Mouse (Mus musculus) heart, embryonic 14.5 days (tissue): ENCODE data around the gene Med27. TPM values are rescaled to one million over a fixed set of nuclear protein-coding genes. Genes with fewer than 3 reads are reported as not detected.

Experiments
- ATAC-seq: fragments of 200-750 bp; cut with Nextera tagmentation; 2 replicates; pipeline ENCODE4 v1.8.0; 2017; ENCODE audit warnings: low read depth, moderate TSS enrichment; ENCODE audit not compliant: insufficient number of reproducible peaks, insufficient read depth, low FRiP score
- H3K27ac ChIP-seq, 2 experiments: fragments of 200-500 bp in 1 of 2; fragments of 300-500 bp in 1 of 2; sonication (generic) in 1 of 2; replicated peaks in 1 of 2; 2 replicates each; pipeline ENCODE4 v1.5.1; 2012 to 2014; ENCODE audit warnings: low read depth in 2 of 2, low read length in 2 of 2, control low read depth in 1 of 2, mild to moderate bottlenecking in 1 of 2, mixed read lengths in 1 of 2; ENCODE audit not compliant: control insufficient read depth in 1 of 2, insufficient read depth in 1 of 2
- H3K27me3 ChIP-seq: fragments of 300-500 bp; sonication (generic); 2 replicates; pipeline ENCODE4 v1.6.1; 2014; ENCODE audit warnings: mild to moderate bottlenecking, low read length, control low read depth; ENCODE audit not compliant: control insufficient read depth, insufficient read depth
- H3K36me3 ChIP-seq: fragments of 300-500 bp; sonication (generic); 2 replicates; pipeline ENCODE4 v1.6.1; 2014; ENCODE audit warnings: mild to moderate bottlenecking, control low read depth, low read length, mixed read lengths; ENCODE audit not compliant: control insufficient read depth, insufficient read depth
- H3K4me1 ChIP-seq, 2 experiments: fragments of 200-500 bp in 1 of 2; fragments of 300-500 bp in 1 of 2; sonication (generic) in 1 of 2; 2 replicates each; pipeline ENCODE4 v1.6.1; 2012 to 2014; ENCODE audit warnings: low read length in 2 of 2, control low read depth in 1 of 2, mixed read lengths in 1 of 2; ENCODE audit not compliant: control insufficient read depth in 2 of 2, insufficient read depth in 2 of 2
- H3K4me2 ChIP-seq: fragments of 300-500 bp; sonication (generic); 2 replicates; pipeline ENCODE4 v1.6.1; 2014; ENCODE audit warnings: mild to moderate bottlenecking, low read length
- H3K4me3 ChIP-seq, 2 experiments: fragments of 200-500 bp in 1 of 2; fragments of 300-500 bp in 1 of 2; sonication (generic) in 1 of 2; 2 replicates each; pipeline ENCODE4 v1.5.1; 2012 to 2014; ENCODE audit warnings: low read length in 2 of 2, mild to moderate bottlenecking in 2 of 2, control low read depth in 1 of 2, low read depth in 1 of 2, moderate library complexity in 1 of 2; ENCODE audit not compliant: control insufficient read depth in 1 of 2, insufficient read depth in 1 of 2
- H3K9ac ChIP-seq: fragments of 300-500 bp; sonication (generic); 2 replicates; pipeline ENCODE4 v1.6.1; 2014; ENCODE audit warnings: mild to moderate bottlenecking, low read length
- H3K9me3 ChIP-seq: fragments of 300-500 bp; sonication (generic); 2 replicates; pipeline ENCODE4 v1.6.1; 2016; ENCODE audit warnings: low read length, control low read depth; ENCODE audit not compliant: control insufficient read depth
- WGBS: fragments of 180-500 bp; shearing (Covaris S2); extraction: QIAGEN DNeasy Blood & Tissue Kit; methylation state at CpG from one replicate; pipeline ENCODE4 v1.1.7; 2014; 5-methylcytosine and 5-hydroxymethylcytosine counted together
- polyA plus RNA-seq: library from polyadenylated mRNA; unstranded; fragments of >200 nt; fragmentation: Nextera tagmentation; extraction: Ambion mirVana; gene quantifications from 2 replicates; pipeline ENCODE4 v1.2.1, GENCODE M21; 2014

Gene Med27
- polyA plus RNA-seq, 1 experiment from 2014 or later: 34.5 TPM

- H3K4me2 ChIP-seq: no peak overlapping the region
- peaks cover under 1 to 4% of the 10 kb centered on the region in 2 experiments; a peak in 2 of 4 replicates for H3K4me1 ChIP-seq
- ATAC-seq: no peak
- no peak overlapping the region for H3K4me3 ChIP-seq
- H3K9me3 ChIP-seq: no peaks in the 10 kb centered on the region
- no peaks in the 10 kb centered on the region for H3K36me3 ChIP-seq
- H3K27ac ChIP-seq: no peak overlapping the region
- WGBS: 84% methylated on average over 2 of the region's 2 CpGs
- no peaks in the 10 kb centered on the region for H3K27me3 ChIP-seq
- H3K9ac ChIP-seq: no peak overlapping the region
Observed at GRCm38 (mm10) chr2:29487652-29488051, 141.0 kb downstream of the Med27 start.

DNA sequence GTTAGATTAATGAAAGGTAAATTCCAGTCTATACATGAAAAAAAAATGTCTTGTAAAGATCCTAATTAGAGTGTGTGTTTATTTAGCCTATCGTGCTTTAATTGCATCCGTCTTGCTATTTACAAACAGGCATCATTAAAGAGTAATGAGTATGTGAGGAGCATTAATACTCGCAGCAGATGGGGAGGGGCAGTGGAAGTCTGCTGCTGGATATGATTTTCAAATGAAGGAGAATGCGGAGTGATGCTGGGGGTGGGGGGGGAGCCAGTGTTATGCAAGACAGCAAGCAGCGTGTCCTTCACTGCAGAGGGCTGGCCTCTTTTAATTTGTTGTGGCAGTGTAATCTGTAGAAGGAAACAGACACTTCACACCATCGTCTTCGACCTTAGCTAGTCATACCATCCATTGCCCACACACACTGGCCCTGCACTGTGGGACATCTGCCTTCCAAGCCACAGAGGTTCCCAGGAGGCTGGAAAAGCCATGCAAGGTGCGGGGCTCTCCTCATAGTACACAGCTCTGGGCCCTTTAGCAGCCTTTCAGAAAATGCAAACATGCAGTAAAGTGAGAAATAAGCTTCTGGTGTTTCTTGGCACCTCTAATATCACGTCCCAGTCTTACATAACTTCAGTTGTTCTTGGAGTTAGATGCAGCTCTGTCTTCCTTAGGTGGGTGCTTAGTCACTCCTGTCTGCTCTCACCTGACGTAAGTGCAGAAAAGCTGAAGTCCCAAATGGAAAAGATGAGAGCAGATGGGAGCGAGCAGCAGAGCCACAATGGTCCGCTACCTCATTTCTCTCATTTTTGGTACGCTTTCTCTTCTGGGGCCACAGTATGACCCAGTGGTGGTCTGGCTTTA lies 142.0 kb downstream of the Med27 start:
- Histone ChIP-seq H3K9ac (no peak overlapping the region), H3K27me3 (no peaks in the 10 kb centered on the region), H3K36me3 (no peaks in the 10 kb centered on the region), H3K4me3 (no peak overlapping the region), H3K4me2 (no peak overlapping the region), H3K4me1 (peaks cover 6% of the 10 kb centered on the region in 2 experiments; a peak in 3 of 4 replicates), H3K27ac (no peak overlapping the region), H3K9me3 (no peaks in the 10 kb centered on the region)
- WGBS: 83% methylated on average over 13 of the region's 13 CpGs
- ATAC-seq: no peak

GRCm38 (mm10) chr2:29491656-29492055 lies 145.0 kb downstream of the Med27 start:
- 83% methylated on average over 6 of the region's 6 CpGs for WGBS
- Histone ChIP-seq H3K4me2 (no peak overlapping the region), H3K4me3 (no peak overlapping the region), H3K27me3 (no peaks in the 10 kb centered on the region), H3K36me3 (no peaks in the 10 kb centered on the region), H3K27ac (no peak overlapping the region), H3K9me3 (no peaks in the 10 kb centered on the region), H3K9ac (no peak overlapping the region), H3K4me1 (peaks cover 8 to 12% of the 10 kb centered on the region in 2 experiments; a peak in 3 of 4 replicates)
- ATAC-seq: no peak

DNA sequence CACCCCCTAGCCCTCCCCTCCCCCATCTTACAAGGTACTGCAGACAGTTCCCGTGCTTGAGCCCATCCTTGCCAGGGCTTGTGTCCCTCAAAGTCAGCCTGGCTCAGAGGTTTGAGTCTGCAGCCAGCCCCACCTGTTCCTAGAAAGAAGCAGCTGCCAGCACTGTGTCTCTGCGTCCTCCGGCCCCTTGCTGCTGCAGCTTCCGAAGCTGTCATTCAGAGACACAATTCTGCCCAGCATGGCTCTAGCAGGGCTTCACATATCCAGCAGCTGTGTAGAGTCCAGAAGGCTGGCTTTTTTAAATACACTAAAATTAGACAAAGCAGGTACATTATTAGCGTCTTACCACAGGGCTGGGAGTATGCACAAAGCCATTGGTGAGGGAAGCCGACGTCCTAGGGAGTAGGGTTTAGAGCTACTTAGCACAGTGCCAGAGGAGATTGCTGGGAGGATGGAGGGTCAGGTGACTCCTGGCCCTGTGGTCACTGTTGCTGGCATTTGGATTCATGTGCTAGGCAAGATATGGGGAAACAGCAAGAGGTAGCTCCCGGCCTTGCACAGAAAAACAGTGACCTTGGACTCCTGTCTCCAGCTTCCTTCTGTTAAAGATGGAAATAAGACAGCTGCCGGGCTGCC lies 146.9 kb downstream of the Med27 start:
- H3K4me3 ChIP-seq: no peak overlapping the region
- H3K27me3 ChIP-seq: no peaks in the 10 kb centered on the region
- H3K9me3 ChIP-seq: no peaks in the 10 kb centered on the region
- 23% methylated on average over 9 of the region's 9 CpGs for WGBS
- H3K36me3 ChIP-seq: no peaks in the 10 kb centered on the region
- H3K4me2 ChIP-seq: peak overlapping the region; percentile 9; the same call in 1 of the 2 replicates
- H3K27ac ChIP-seq: no peak overlapping the region
- peak; percentile 51 for ATAC-seq
- H3K4me1 ChIP-seq: peaks cover 8 to 12% of the 10 kb centered on the region in 2 experiments; a peak in 3 of 4 replicates
- H3K9ac ChIP-seq: no peak overlapping the region

DNA sequence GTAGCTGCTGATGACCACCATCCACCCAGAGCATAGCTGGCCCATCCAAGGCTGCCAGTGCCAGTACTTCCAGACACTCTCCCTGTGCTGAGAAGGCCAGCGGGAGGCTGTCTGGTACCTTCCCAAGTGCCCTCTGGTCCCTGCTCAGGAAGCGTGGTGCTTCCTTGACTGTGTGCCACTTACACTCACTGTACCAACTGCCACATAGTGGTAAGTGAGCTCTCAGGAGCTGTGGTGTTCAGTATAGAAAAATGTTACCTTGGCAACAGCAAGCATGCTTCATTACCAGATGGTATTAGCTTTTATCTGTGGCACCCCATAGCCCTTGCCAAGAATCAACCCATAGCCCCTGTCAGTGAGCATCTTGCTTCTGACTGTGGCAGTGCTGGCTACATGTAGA lies 148.7 kb downstream of the Med27 start:
- Histone ChIP-seq H3K27ac (no peak overlapping the region), H3K9me3 (no peaks in the 10 kb centered on the region), H3K4me3 (no peak overlapping the region), H3K9ac (no peak overlapping the region), H3K27me3 (no peaks in the 10 kb centered on the region), H3K4me2 (no peak overlapping the region), H3K36me3 (no peaks in the 10 kb centered on the region), H3K4me1 (peaks cover 8 to 12% of the 10 kb centered on the region in 2 experiments; a peak in 3 of 4 replicates)
- no peak for ATAC-seq
- WGBS: 96% methylated on average over 2 of the region's 2 CpGs

- 82% methylated on average over 9 of the region's 9 CpGs for WGBS
- no peaks in the 10 kb centered on the region for H3K9me3 ChIP-seq
Observed at GRCm38 (mm10) chr2:29500601-29501350, 154.2 kb downstream of the Med27 start.

GRCm38 (mm10) chr2:29501381-29501780 lies 154.8 kb downstream of the Med27 start:
- H3K9ac ChIP-seq: no peak overlapping the region
- H3K9me3 ChIP-seq: no peaks in the 10 kb centered on the region
- no peak overlapping the region for H3K27ac ChIP-seq
- no peaks in the 10 kb centered on the region for H3K36me3 ChIP-seq
- H3K4me3 ChIP-seq: no peak overlapping the region
- H3K27me3 ChIP-seq: no peaks in the 10 kb centered on the region
- ATAC-seq: no peak
- no peak overlapping the region for H3K4me2 ChIP-seq
- peaks cover 0 to 5% of the 10 kb centered on the region in 2 experiments; a peak in 2 of 4 replicates for H3K4me1 ChIP-seq
- 75% methylated on average over 4 of the region's 4 CpGs for WGBS

More at GRCm38 (mm10) chr2:29500601-29501350, 154.2 kb downstream of the Med27 start:
- Histone ChIP-seq H3K4me2 (no peak overlapping the region), H3K9ac (no peak overlapping the region), H3K27ac (no peak overlapping the region), H3K4me3 (no peak overlapping the region), H3K4me1 (peaks cover 0 to 2% of the 10 kb centered on the region in 2 experiments; a peak in 2 of 4 replicates), H3K27me3 (no peaks in the 10 kb centered on the region), H3K36me3 (no peaks in the 10 kb centered on the region)
- no peak for ATAC-seq
